Mouse (Mus musculus): ENCODE results near the gene Homez. TPM values are rescaled to one million over a fixed set of nuclear protein-coding genes. Genes with fewer than 3 reads are reported as not detected.

Homez gene
- polyA plus RNA-seq, 1 experiment: 2.5 TPM

DNA sequence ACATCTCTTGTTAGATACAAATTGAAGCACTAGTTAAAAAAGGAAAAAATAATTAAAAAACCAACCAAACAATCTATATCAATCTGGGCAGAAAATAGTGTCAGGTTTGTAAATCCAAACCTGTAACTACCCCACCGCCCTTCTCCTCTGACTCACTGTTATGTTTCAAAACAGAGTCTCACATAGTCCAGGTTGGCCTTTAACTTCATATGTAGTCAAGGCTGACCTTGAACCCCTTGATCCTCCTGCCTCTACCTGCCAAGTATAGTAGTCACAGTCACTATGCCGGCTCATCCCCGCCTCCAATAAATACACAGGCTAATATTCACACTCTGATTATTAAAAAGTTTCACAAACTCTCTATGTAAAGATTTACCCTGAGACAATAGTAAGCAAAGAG, 15.0 kb downstream of the Homez start:
- no peak for TF ChIP-seq MAX (IDR thresholded peaks at IDR 0.05; ENCODE audit: low read depth)
- TF ChIP-seq USF1 (IDR thresholded peaks at IDR 0.05; ENCODE audit: low read depth): no peak
- TF ChIP-seq TCF3 (IDR thresholded peaks at IDR 0.05; ENCODE audit: insufficient read length, low read depth): no peak
- no peak for TF ChIP-seq REST (IDR thresholded peaks at IDR 0.05; ENCODE audit: insufficient read depth, insufficient read length)
- no peak for TF ChIP-seq POLR2A (IDR thresholded peaks at IDR 0.05; ENCODE audit: insufficient read length, low read depth)
- TF ChIP-seq MYOG (IDR thresholded peaks at IDR 0.05; ENCODE audit: control insufficient read depth in 1 of 3, insufficient read depth in 1 of 3, insufficient read length in 2 of 3, low read depth in 2 of 3): no peak
- TF ChIP-seq SRF (IDR thresholded peaks at IDR 0.05; ENCODE audit: control insufficient read depth, insufficient read length, low read depth): no peak
- no peak for TF ChIP-seq POLR2AphosphoS2 (IDR thresholded peaks at IDR 0.05; ENCODE audit: insufficient read length, low read depth)
- no peak for TF ChIP-seq MYOD1 (IDR thresholded peaks at IDR 0.05; ENCODE audit: control insufficient read depth in 1 of 3, insufficient read length in 2 of 3, low read depth in 2 of 3)
- no peak for TF ChIP-seq E2F4 (IDR thresholded peaks at IDR 0.05; ENCODE audit: insufficient read depth)
- no peak for TF ChIP-seq CEBPB (IDR thresholded peaks at IDR 0.05; ENCODE audit: insufficient read depth, poor library complexity, severe bottlenecking)
- no peak for TF ChIP-seq TCF12 (IDR thresholded peaks at IDR 0.05; ENCODE audit: insufficient read depth, poor library complexity, severe bottlenecking)

DNA sequence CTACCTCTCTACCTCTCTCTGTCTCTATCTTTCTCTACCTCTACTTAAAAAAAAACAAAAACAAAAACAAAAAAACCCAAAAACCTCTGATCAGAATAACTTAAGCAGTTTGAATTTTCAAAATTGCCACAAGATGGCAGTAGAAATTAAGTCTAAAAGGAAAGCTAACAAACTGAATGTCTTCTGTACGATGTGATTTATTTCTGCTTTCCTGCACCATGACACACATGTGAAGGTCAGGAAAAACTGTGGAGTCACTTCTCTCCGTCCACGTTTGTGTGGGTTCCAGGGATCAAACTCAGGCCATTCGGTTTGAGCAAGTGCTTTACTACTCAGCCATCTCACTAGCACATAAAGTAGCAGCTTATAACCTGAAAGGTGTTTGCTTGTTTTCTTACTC, 27.3 kb downstream of the Homez start:
- no peaks in the 10 kb centered on the region for H3K79me2 ChIP-seq (ENCODE audit: control insufficient read depth, insufficient read depth)

More for the DNA sequence above, 15.0 kb downstream of the Homez start:
- Histone ChIP-seq H3ac (ENCODE audit: control insufficient read depth, insufficient read length) (no peak overlapping the region), H3K4me3 (no peak overlapping the region), H3K4me2 (ENCODE audit: low read depth) (no peak overlapping the region), H3K79me2 (ENCODE audit: control insufficient read depth, insufficient read depth) (no peaks in the 10 kb centered on the region), H3K36me3 (ENCODE audit: control insufficient read depth, insufficient read depth) (no peaks in the 10 kb centered on the region), H3K27me3 (ENCODE audit: control insufficient read depth, insufficient read depth, insufficient read length) (no peaks in the 10 kb centered on the region)

DNA sequence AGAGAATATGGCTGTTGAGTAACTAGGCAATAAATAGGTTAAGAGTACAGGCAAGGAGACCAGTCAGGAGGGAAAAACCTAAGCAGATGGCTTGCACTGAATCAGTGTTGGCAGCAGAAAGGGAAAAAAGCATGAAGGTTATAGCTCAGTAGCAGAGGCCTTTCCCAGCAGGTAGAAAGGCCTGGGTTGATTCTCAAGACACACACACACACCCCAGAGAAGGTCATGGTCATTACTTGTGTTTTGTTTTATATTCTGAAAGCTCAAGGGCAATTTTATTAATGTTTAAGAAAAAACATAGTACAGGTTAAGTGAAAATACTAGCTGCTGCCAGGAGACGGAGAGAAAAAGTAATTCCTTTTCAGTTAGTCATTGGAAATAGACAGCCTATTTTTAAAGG, 47.0 kb downstream of the Homez start:
- H3K36me3 ChIP-seq (ENCODE audit: control insufficient read depth, insufficient read depth): no peaks in the 10 kb centered on the region
- TF ChIP-seq POLR2AphosphoS2 (IDR thresholded peaks at IDR 0.05; ENCODE audit: insufficient read length, low read depth) (no peak), REST (IDR thresholded peaks at IDR 0.05; ENCODE audit: insufficient read depth, insufficient read length) (no peak), POLR2A (IDR thresholded peaks at IDR 0.05; ENCODE audit: insufficient read length, low read depth) (no peak), TCF3 (IDR thresholded peaks at IDR 0.05; ENCODE audit: insufficient read length, low read depth) (no peak), MYOG (IDR thresholded peaks at IDR 0.05; ENCODE audit: control insufficient read depth in 1 of 3, insufficient read depth in 1 of 3, insufficient read length in 2 of 3, low read depth in 2 of 3) (no peak), E2F4 (IDR thresholded peaks at IDR 0.05; ENCODE audit: insufficient read depth) (no peak), CEBPB (IDR thresholded peaks at IDR 0.05; ENCODE audit: insufficient read depth, poor library complexity, severe bottlenecking) (no peak), SRF (IDR thresholded peaks at IDR 0.05; ENCODE audit: control insufficient read depth, insufficient read length, low read depth) (no peak), MAX (IDR thresholded peaks at IDR 0.05; ENCODE audit: low read depth) (no peak), TCF12 (IDR thresholded peaks at IDR 0.05; ENCODE audit: insufficient read depth, poor library complexity, severe bottlenecking) (no peak), MYOD1 (IDR thresholded peaks at IDR 0.05; ENCODE audit: control insufficient read depth in 1 of 3, insufficient read length in 2 of 3, low read depth in 2 of 3) (no peak), USF1 (IDR thresholded peaks at IDR 0.05; ENCODE audit: low read depth) (no peak)
- no peaks in the 10 kb centered on the region for H3K79me2 ChIP-seq (ENCODE audit: control insufficient read depth, insufficient read depth)
- H3ac ChIP-seq (ENCODE audit: control insufficient read depth, insufficient read length): no peak overlapping the region
- H3K4me2 ChIP-seq (ENCODE audit: low read depth): no peak overlapping the region
- no peak overlapping the region for H3K4me3 ChIP-seq
- no peaks in the 10 kb centered on the region for H3K27me3 ChIP-seq (ENCODE audit: control insufficient read depth, insufficient read depth, insufficient read length)

More for the DNA sequence above, 27.3 kb downstream of the Homez start:
- no peaks in the 10 kb centered on the region for H3K36me3 ChIP-seq (ENCODE audit: control insufficient read depth, insufficient read depth)
- no peak overlapping the region for H3K4me3 ChIP-seq
- no peaks in the 10 kb centered on the region for H3K27me3 ChIP-seq (ENCODE audit: control insufficient read depth, insufficient read depth, insufficient read length)
- H3K4me2 ChIP-seq (ENCODE audit: low read depth): no peak overlapping the region
- H3ac ChIP-seq (ENCODE audit: control insufficient read depth, insufficient read length): no peak overlapping the region
- TF ChIP-seq CEBPB (IDR thresholded peaks at IDR 0.05; ENCODE audit: insufficient read depth, poor library complexity, severe bottlenecking): no peak
- TF ChIP-seq USF1 (IDR thresholded peaks at IDR 0.05; ENCODE audit: low read depth): no peak
- no peak for TF ChIP-seq POLR2A (IDR thresholded peaks at IDR 0.05; ENCODE audit: insufficient read length, low read depth)
- TF ChIP-seq SRF (IDR thresholded peaks at IDR 0.05; ENCODE audit: control insufficient read depth, insufficient read length, low read depth): no peak
- no peak for TF ChIP-seq REST (IDR thresholded peaks at IDR 0.05; ENCODE audit: insufficient read depth, insufficient read length)
- TF ChIP-seq TCF3 (IDR thresholded peaks at IDR 0.05; ENCODE audit: insufficient read length, low read depth): no peak
- no peak for TF ChIP-seq POLR2AphosphoS2 (IDR thresholded peaks at IDR 0.05; ENCODE audit: insufficient read length, low read depth)
- no peak for TF ChIP-seq TCF12 (IDR thresholded peaks at IDR 0.05; ENCODE audit: insufficient read depth, poor library complexity, severe bottlenecking)
- no peak for TF ChIP-seq MYOG (IDR thresholded peaks at IDR 0.05; ENCODE audit: control insufficient read depth in 1 of 3, insufficient read depth in 1 of 3, insufficient read length in 2 of 3, low read depth in 2 of 3)
- no peak for TF ChIP-seq MYOD1 (IDR thresholded peaks at IDR 0.05; ENCODE audit: control insufficient read depth in 1 of 3, insufficient read length in 2 of 3, low read depth in 2 of 3)
- TF ChIP-seq MAX (IDR thresholded peaks at IDR 0.05; ENCODE audit: low read depth): no peak
- TF ChIP-seq E2F4 (IDR thresholded peaks at IDR 0.05; ENCODE audit: insufficient read depth): no peak

DNA sequence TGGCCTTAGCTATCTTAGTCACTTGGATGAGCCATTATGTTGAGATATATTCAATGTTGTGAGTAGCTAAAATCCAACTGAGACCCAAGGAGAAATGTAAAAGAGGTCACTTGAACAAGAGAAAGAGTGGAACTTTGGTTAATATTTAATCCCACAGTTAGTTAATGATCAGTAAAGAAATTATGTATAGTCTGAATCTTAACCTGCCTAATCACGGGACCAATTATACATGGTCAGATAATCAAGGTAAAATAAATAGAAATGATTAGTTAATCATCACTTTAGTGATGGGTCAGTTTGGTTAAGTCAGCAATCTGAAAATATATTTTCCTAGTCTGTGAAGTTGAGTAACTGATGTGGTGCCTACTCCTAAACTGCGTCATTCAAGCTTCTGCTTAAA, 48.5 kb downstream of the Homez start:
- Histone ChIP-seq H3K27me3 (ENCODE audit: control insufficient read depth, insufficient read depth, insufficient read length) (no peaks in the 10 kb centered on the region), H3K4me3 (no peak overlapping the region), H3ac (ENCODE audit: control insufficient read depth, insufficient read length) (no peak overlapping the region), H3K36me3 (ENCODE audit: control insufficient read depth, insufficient read depth) (no peaks in the 10 kb centered on the region), H3K4me2 (ENCODE audit: low read depth) (no peak overlapping the region), H3K79me2 (ENCODE audit: control insufficient read depth, insufficient read depth) (no peaks in the 10 kb centered on the region)
- TF ChIP-seq TCF3 (IDR thresholded peaks at IDR 0.05; ENCODE audit: insufficient read length, low read depth): no peak
- no peak for TF ChIP-seq USF1 (IDR thresholded peaks at IDR 0.05; ENCODE audit: low read depth)
- no peak for TF ChIP-seq MYOD1 (IDR thresholded peaks at IDR 0.05; ENCODE audit: control insufficient read depth in 1 of 3, insufficient read length in 2 of 3, low read depth in 2 of 3)
- TF ChIP-seq REST (IDR thresholded peaks at IDR 0.05; ENCODE audit: insufficient read depth, insufficient read length): no peak
- no peak for TF ChIP-seq POLR2A (IDR thresholded peaks at IDR 0.05; ENCODE audit: insufficient read length, low read depth)
- no peak for TF ChIP-seq CEBPB (IDR thresholded peaks at IDR 0.05; ENCODE audit: insufficient read depth, poor library complexity, severe bottlenecking)
- no peak for TF ChIP-seq POLR2AphosphoS2 (IDR thresholded peaks at IDR 0.05; ENCODE audit: insufficient read length, low read depth)
- no peak for TF ChIP-seq MYOG (IDR thresholded peaks at IDR 0.05; ENCODE audit: control insufficient read depth in 1 of 3, insufficient read depth in 1 of 3, insufficient read length in 2 of 3, low read depth in 2 of 3)
- TF ChIP-seq TCF12 (IDR thresholded peaks at IDR 0.05; ENCODE audit: insufficient read depth, poor library complexity, severe bottlenecking): no peak
- TF ChIP-seq E2F4 (IDR thresholded peaks at IDR 0.05; ENCODE audit: insufficient read depth): no peak
- TF ChIP-seq SRF (IDR thresholded peaks at IDR 0.05; ENCODE audit: control insufficient read depth, insufficient read length, low read depth): no peak
- no peak for TF ChIP-seq MAX (IDR thresholded peaks at IDR 0.05; ENCODE audit: low read depth)

All from myocyte (in vitro differentiated cells).